12 mouse cellular contexts compared by ENCODE assay signal in genomic region chr1:33214815-33215214, GRCm38 (mm10).
DNase-seq lines count a peak whose midpoint lies in the region; ATAC-seq and TF ChIP-seq lines count a peak whose summit lies in the region.
"Had no signal": no experiment of that assay in that cellular context is flagged by ENCODE, and none has a peak within 500 bp of the region (broad histone marks: within the 10 kb centered on the region; RNA-seq: fewer than 3 reads in every experiment).

No protein-coding gene starts in this region.

- H3K9ac ChIP-seq in forebrain, embryonic 13.5 days: peak overlapping the region; percentile 17; the same call in 1 of the 2 replicates
- no peak overlapping the region for H3K9ac ChIP-seq in forebrain, postnatal 0 days
- H3K9ac ChIP-seq in midbrain, embryonic 13.5 days (replicated peaks): no peak overlapping the region
- H3K9ac ChIP-seq: embryonic facial prominence, embryonic 12.5 days; limb, embryonic 13.5 days had no signal

- peaks cover 12% of the 10 kb centered on the region; the same call in 1 of the 2 replicates for H3K4me1 ChIP-seq in forebrain, embryonic 13.5 days
- 0 out of 2 replicates have a peak, but pooled peaks cover 4% of the 10 kb centered on the region for H3K4me1 ChIP-seq in forebrain, postnatal 0 days (ENCODE audit: insufficient read depth)
- H3K4me1 ChIP-seq in midbrain, embryonic 13.5 days (replicated peaks): peaks cover 12% of the 10 kb centered on the region
- H3K4me1 ChIP-seq in heart, embryonic 10.5 days: no peaks in the 10 kb centered on the region
- H3K4me1 ChIP-seq: embryonic facial prominence, embryonic 12.5 days had no signal

- H3K4me3 ChIP-seq in forebrain, embryonic 13.5 days: no peak overlapping the region
- H3K4me3 ChIP-seq in forebrain, postnatal 0 days (ENCODE audit: low read depth, low read length): no peak overlapping the region
- no peak overlapping the region for H3K4me3 ChIP-seq in midbrain, embryonic 13.5 days (replicated peaks)
- no peak overlapping the region for H3K4me3 ChIP-seq in heart, embryonic 10.5 days
- H3K4me3 ChIP-seq: embryonic facial prominence, embryonic 12.5 days; limb, embryonic 13.5 days had no signal

- peak; percentile 91 for ATAC-seq in forebrain, embryonic 13.5 days
- peak; percentile 93 for ATAC-seq in forebrain, postnatal 0 days
- ATAC-seq in midbrain, embryonic 13.5 days: peak; percentile 86

- 31% methylated on average over 5 of the region's 5 CpGs for WGBS in forebrain, embryonic 13.5 days
- WGBS in forebrain, postnatal 0 days: 16% methylated on average over 5 of the region's 5 CpGs
- 34% methylated on average over 5 of the region's 5 CpGs for WGBS in midbrain, embryonic 13.5 days
- WGBS in heart, embryonic 10.5 days: 82% methylated on average over 5 of the region's 5 CpGs

- H3K9me3 ChIP-seq in forebrain, embryonic 13.5 days (replicated peaks): no peaks in the 10 kb centered on the region
- H3K9me3 ChIP-seq in forebrain, postnatal 0 days (ENCODE audit: low read length): no peaks in the 10 kb centered on the region
- H3K9me3 ChIP-seq in midbrain, embryonic 13.5 days: no peaks in the 10 kb centered on the region
- H3K9me3 ChIP-seq in heart, embryonic 10.5 days: no peaks in the 10 kb centered on the region
- H3K9me3 ChIP-seq: embryonic facial prominence, embryonic 12.5 days; limb, embryonic 13.5 days had no signal

- no peak overlapping the region for H3K4me2 ChIP-seq in forebrain, embryonic 13.5 days
- H3K4me2 ChIP-seq in forebrain, postnatal 0 days (ENCODE audit: low read depth): no peak overlapping the region
- no peak overlapping the region for H3K4me2 ChIP-seq in midbrain, embryonic 13.5 days (replicated peaks)
- H3K4me2 ChIP-seq: embryonic facial prominence, embryonic 12.5 days; limb, embryonic 13.5 days had no signal

- H3K27ac ChIP-seq in forebrain, embryonic 13.5 days: peak overlapping the region; percentile 31; the same call in 1 of the 2 replicates
- H3K27ac ChIP-seq in forebrain, postnatal 0 days (ENCODE audit: low read depth, low read length): 0 out of 2 replicates have a peak overlapping the region, but pooled peaks have one; percentile 21
- peak overlapping the region; percentile 37 for H3K27ac ChIP-seq in midbrain, embryonic 13.5 days
- H3K27ac ChIP-seq in heart, embryonic 10.5 days: no peak overlapping the region
- H3K27ac ChIP-seq: embryonic facial prominence, embryonic 12.5 days; limb, embryonic 13.5 days had no signal

- no peaks in the 10 kb centered on the region for H3K27me3 ChIP-seq in forebrain, embryonic 13.5 days
- H3K27me3 ChIP-seq in forebrain, postnatal 0 days (ENCODE audit: insufficient read depth, low read length): no peaks in the 10 kb centered on the region
- no peaks in the 10 kb centered on the region for H3K27me3 ChIP-seq in midbrain, embryonic 13.5 days
- H3K27me3 ChIP-seq in heart, embryonic 10.5 days (ENCODE audit: insufficient read depth, poor library complexity, severe bottlenecking): no peaks in the 10 kb centered on the region
- H3K27me3 ChIP-seq: embryonic facial prominence, embryonic 12.5 days; limb, embryonic 13.5 days had no signal

- TF ChIP-seq CTCF in forebrain, postnatal 0 days (IDR thresholded peaks at IDR 0.05; ENCODE audit: low read depth): no peak

- H3K36me3 ChIP-seq in forebrain, embryonic 13.5 days (ENCODE audit: poor library complexity, severe bottlenecking): no peaks in the 10 kb centered on the region
- no peaks in the 10 kb centered on the region for H3K36me3 ChIP-seq in forebrain, postnatal 0 days (ENCODE audit: insufficient read depth)
- H3K36me3 ChIP-seq in midbrain, embryonic 13.5 days: no peaks in the 10 kb centered on the region
- no peaks in the 10 kb centered on the region for H3K36me3 ChIP-seq in heart, embryonic 10.5 days
- H3K36me3 ChIP-seq: embryonic facial prominence, embryonic 12.5 days; limb, embryonic 13.5 days had no signal

- peak; percentile 4 to 7 for DNase-seq in layer of hippocampus, adult 8-10 months (ENCODE audit: low spot score in 2 of 2)
- no peak for DNase-seq in layer of hippocampus, adult 9-10 months (ENCODE audit: low spot score)
- peak; percentile 66 for DNase-seq in forebrain, postnatal 0 days
- no peak for DNase-seq in retina, postnatal 1 day
- no peak for DNase-seq in heart, embryonic 10.5 days (ENCODE audit: low spot score)
- DNase-seq: adrenal gland, postnatal 25 days; kidney, adult 2 months; spleen, adult 18-20 months had no signal

Comparison
In these comparisons a context has a peak if more than half of its experiments do, and no peak if none do; other contexts are left out.
1. DNase-seq: peak in layer of hippocampus, adult 8-10 months (2 of 2) and forebrain, postnatal 0 days (single experiment); none in layer of hippocampus, adult 9-10 months (single experiment), retina, postnatal 1 day (single experiment) and heart, embryonic 10.5 days (single experiment).
2. Peak in every context shown above with its lines, with median percentiles within 50 percentile points of each other: ATAC-seq.